Comparison of ENCODE assay signal across 15 mouse cellular contexts in genomic region chr2:37945598-37946336, GRCm38 (mm10).
DNase-seq lines count a peak whose midpoint lies in the region; ATAC-seq and TF ChIP-seq lines count a peak whose summit lies in the region.
"Had no signal": no experiment of that assay in that cellular context is flagged by ENCODE, and none has a peak within 500 bp of the region (broad histone marks: within the 10 kb centered on the region; RNA-seq: fewer than 3 reads in every experiment).

No protein-coding gene starts in this region.

- no peak for ATAC-seq in hindbrain, embryonic 16.5 days
- ATAC-seq in hindbrain, embryonic 13.5 days (ENCODE audit: low FRiP score) = no peak
- ATAC-seq in midbrain, embryonic 14.5 days (ENCODE audit: low FRiP score, low TSS enrichment) = no peak
- ATAC-seq in forebrain, postnatal 0 days = peak; percentile 59
- ATAC-seq: intestine, postnatal 0 days had no signal

- no peak overlapping the region for H3K9ac ChIP-seq in hindbrain, embryonic 16.5 days (ENCODE audit: low read depth, low read length)
- H3K9ac ChIP-seq in hindbrain, embryonic 13.5 days = no peak overlapping the region
- no peak overlapping the region for H3K9ac ChIP-seq in midbrain, embryonic 14.5 days (replicated peaks; ENCODE audit: low read length)
- H3K9ac ChIP-seq in forebrain, postnatal 0 days = no peak overlapping the region

- no peak for DNase-seq in midbrain, embryonic 14.5 days
- DNase-seq in midbrain, embryonic 10.5 days (ENCODE audit: low spot score) = no peak
- peak; percentile 54 for DNase-seq in forebrain, postnatal 0 days
- no peak for DNase-seq in urinary bladder, adult 18-20 months (ENCODE audit: low spot score in 2 of 2)
- DNase-seq in spleen, postnatal 14 days (ENCODE audit: low spot score in 2 of 2) = no peak
- DNase-seq: cerebellum, postnatal 25 days; gastrocnemius, adult 2 months; kidney, postnatal 36 days; lung, adult 18-20 months; thymus, postnatal 4 days had no signal

- TF ChIP-seq CTCF in forebrain, postnatal 0 days (IDR thresholded peaks at IDR 0.05; ENCODE audit: low read depth) = no peak

- H3K36me3 ChIP-seq in hindbrain, embryonic 16.5 days (ENCODE audit: control insufficient read depth, insufficient read depth, low read length) = no peaks in the 10 kb centered on the region
- no peaks in the 10 kb centered on the region for H3K36me3 ChIP-seq in hindbrain, embryonic 13.5 days
- no peaks in the 10 kb centered on the region for H3K36me3 ChIP-seq in midbrain, embryonic 14.5 days (ENCODE audit: control insufficient read depth, insufficient read depth, low read length)
- H3K36me3 ChIP-seq in midbrain, embryonic 10.5 days = no peaks in the 10 kb centered on the region
- no peaks in the 10 kb centered on the region; the same call in 1 of the 2 replicates for H3K36me3 ChIP-seq in forebrain, postnatal 0 days (ENCODE audit: insufficient read depth)

- H3K4me2 ChIP-seq in hindbrain, embryonic 16.5 days (ENCODE audit: low read length) = no peak overlapping the region
- no peak overlapping the region for H3K4me2 ChIP-seq in hindbrain, embryonic 13.5 days
- H3K4me2 ChIP-seq in midbrain, embryonic 14.5 days (ENCODE audit: low read length) = no peak overlapping the region
- H3K4me2 ChIP-seq in forebrain, postnatal 0 days (ENCODE audit: low read depth) = no peak overlapping the region

- peaks cover 7% of the 10 kb centered on the region; the same call in 1 of the 2 replicates for H3K4me1 ChIP-seq in hindbrain, embryonic 16.5 days (ENCODE audit: control insufficient read depth, insufficient read depth, low read depth, low read length)
- peaks cover 11% of the 10 kb centered on the region for H3K4me1 ChIP-seq in hindbrain, embryonic 13.5 days (replicated peaks)
- H3K4me1 ChIP-seq in midbrain, embryonic 14.5 days (ENCODE audit: control insufficient read depth, insufficient read depth, low read length) = peaks cover 10% of the 10 kb centered on the region
- H3K4me1 ChIP-seq in midbrain, embryonic 10.5 days = peaks cover 6% of the 10 kb centered on the region; the same call in 1 of the 2 replicates
- 0 out of 2 replicates have a peak, but pooled peaks cover 4% of the 10 kb centered on the region for H3K4me1 ChIP-seq in forebrain, postnatal 0 days (ENCODE audit: insufficient read depth)

- no peak overlapping the region for H3K4me3 ChIP-seq in hindbrain, embryonic 16.5 days (ENCODE audit: low read length)
- H3K4me3 ChIP-seq in hindbrain, embryonic 13.5 days = no peak overlapping the region
- H3K4me3 ChIP-seq in midbrain, embryonic 14.5 days (replicated peaks; ENCODE audit: low read depth, low read length) = no peak overlapping the region
- no peak overlapping the region for H3K4me3 ChIP-seq in midbrain, embryonic 10.5 days
- no peak overlapping the region for H3K4me3 ChIP-seq in forebrain, postnatal 0 days (ENCODE audit: low read depth, low read length)
- H3K4me3 ChIP-seq: gastrocnemius, adult 2 months; myocyte had no signal

- H3K27me3 ChIP-seq in hindbrain, embryonic 16.5 days (replicated peaks; ENCODE audit: control insufficient read depth, insufficient read depth, low read length) = no peaks in the 10 kb centered on the region
- H3K27me3 ChIP-seq in hindbrain, embryonic 13.5 days = no peaks in the 10 kb centered on the region
- H3K27me3 ChIP-seq in midbrain, embryonic 14.5 days (ENCODE audit: control insufficient read depth, insufficient read depth, low read length) = no peaks in the 10 kb centered on the region
- H3K27me3 ChIP-seq in midbrain, embryonic 10.5 days (ENCODE audit: low read depth, poor library complexity, severe bottlenecking) = peaks cover 12% of the 10 kb centered on the region; the same call in 1 of the 2 replicates
- H3K27me3 ChIP-seq in forebrain, postnatal 0 days (ENCODE audit: insufficient read depth, low read length) = no peaks in the 10 kb centered on the region

- 47% methylated on average over 9 of the region's 9 CpGs for WGBS in hindbrain, embryonic 16.5 days
- 66% methylated on average over 9 of the region's 9 CpGs for WGBS in hindbrain, embryonic 13.5 days
- WGBS in midbrain, embryonic 14.5 days = 45% methylated on average over 9 of the region's 9 CpGs
- 80% methylated on average over 9 of the region's 9 CpGs for WGBS in midbrain, embryonic 10.5 days
- 18% methylated on average over 9 of the region's 9 CpGs for WGBS in forebrain, postnatal 0 days

- no peaks in the 10 kb centered on the region for H3K9me3 ChIP-seq in hindbrain, embryonic 16.5 days (ENCODE audit: control insufficient read depth, low read length)
- H3K9me3 ChIP-seq in hindbrain, embryonic 13.5 days = no peaks in the 10 kb centered on the region
- H3K9me3 ChIP-seq in midbrain, embryonic 14.5 days (ENCODE audit: control insufficient read depth, low read length) = no peaks in the 10 kb centered on the region
- no peaks in the 10 kb centered on the region for H3K9me3 ChIP-seq in midbrain, embryonic 10.5 days (replicated peaks)
- no peaks in the 10 kb centered on the region for H3K9me3 ChIP-seq in forebrain, postnatal 0 days (ENCODE audit: low read length)

- peak overlapping the region; percentile 44; the same call in 1 of the 2 replicates for H3K27ac ChIP-seq in hindbrain, embryonic 16.5 days (ENCODE audit: low read depth, low read length)
- no peak overlapping the region for H3K27ac ChIP-seq in hindbrain, embryonic 13.5 days
- 0 out of 2 replicates have a peak overlapping the region, but pooled peaks have one; percentile 5 for H3K27ac ChIP-seq in midbrain, embryonic 14.5 days (replicated peaks; ENCODE audit: low read depth, low read length)
- H3K27ac ChIP-seq in midbrain, embryonic 10.5 days (replicated peaks) = no peak overlapping the region
- H3K27ac ChIP-seq in forebrain, postnatal 0 days (ENCODE audit: low read depth, low read length) = peak overlapping the region; percentile 54
- H3K27ac ChIP-seq: gastrocnemius, adult 2 months; stomach, postnatal 0 days had no signal

Comparison
In these comparisons a context has a peak if more than half of its experiments do, and no peak if none do; other contexts are left out.
1. H3K27ac ChIP-seq: peak in hindbrain, embryonic 16.5 days (single experiment), midbrain, embryonic 14.5 days (single experiment) and forebrain, postnatal 0 days (single experiment); none in hindbrain, embryonic 13.5 days (single experiment) and midbrain, embryonic 10.5 days (single experiment).